Mouse (Mus musculus) thymus, adult 2 months (tissue): Measurements from ENCODE around the gene Cdyl. TPM values are rescaled to one million over a fixed set of nuclear protein-coding genes. Genes with fewer than 3 reads are reported as not detected.

Source experiments
- DNase-seq: peaks from one replicate; pipeline ENCODE4 v3.0.0; 2021
- H3K27ac ChIP-seq: fragments of 200-500 bp; 2 replicates; pipeline ENCODE4 v1.5.1; 2012; ENCODE audit warnings: low read length, control low read depth; ENCODE audit not compliant: control insufficient read depth, insufficient read depth
- H3K27me3 ChIP-seq: fragments of 200-500 bp; 2 replicates; pipeline ENCODE4 v1.6.1; 2012; ENCODE audit warnings: mild to moderate bottlenecking, low read length, moderate library complexity, mixed read lengths; ENCODE audit not compliant: control insufficient read depth, insufficient read depth
- H3K36me3 ChIP-seq: fragments of 200-500 bp; 2 replicates; pipeline ENCODE4 v1.6.1; 2012; ENCODE audit warnings: mild to moderate bottlenecking, low read length, moderate library complexity; ENCODE audit not compliant: control insufficient read depth, insufficient read depth
- H3K4me1 ChIP-seq: fragments of 200-500 bp; replicated peaks from 2 replicates; pipeline ENCODE4 v1.6.1; 2012; ENCODE audit warnings: low read length; ENCODE audit not compliant: control insufficient read depth, insufficient read depth
- H3K4me3 ChIP-seq: fragments of 200-500 bp; 2 replicates; pipeline ENCODE4 v1.5.1; 2012; ENCODE audit warnings: mild to moderate bottlenecking, low read length, control low read depth, moderate library complexity; ENCODE audit not compliant: control insufficient read depth, insufficient read depth
- CTCF ChIP-seq: fragments of 200-500 bp; IDR thresholded peaks from 2 replicates; pipeline ENCODE4 v1.5.1; 2012; ENCODE audit warnings: mild to moderate bottlenecking, control low read depth, low read length, moderate library complexity, borderline replicate concordance; ENCODE audit not compliant: control insufficient read depth, poor library complexity, insufficient read depth; ENCODE audit errors: extremely low read depth
- POLR2A ChIP-seq: fragments of 200-500 bp; IDR thresholded peaks from 2 replicates; pipeline ENCODE4 v1.6.1; 2012; ENCODE audit warnings: mild to moderate bottlenecking, low read length, control low read depth, moderate library complexity; ENCODE audit not compliant: control insufficient read depth, poor library complexity, insufficient read depth; ENCODE audit errors: extremely low read depth
- WGBS: fragments of 180-500 bp; shearing (Covaris S2); methylation state at CpG from one replicate; pipeline ENCODE4 v1.1.7; 2018; 5-methylcytosine and 5-hydroxymethylcytosine counted together
- polyA plus RNA-seq: library from polyadenylated mRNA; depleted of rRNA; stranded (reverse); fragments of >200 nt; gene quantifications from 2 replicates; pipeline ENCODE4 v1.2.3, GENCODE M21; 2012

The Cdyl gene
- polyA plus RNA-seq, 1 experiment = 6.1 TPM

GRCm38 (mm10) chr13:35624831-35625230 is 34.8 kb upstream of the Cdyl start:
- no peak for DNase-seq
- no peak overlapping the region for H3K27ac ChIP-seq
- TF ChIP-seq POLR2A (no peak), CTCF (no peak)
- H3K4me1 ChIP-seq = no peaks in the 10 kb centered on the region
- H3K36me3 ChIP-seq = no peaks in the 10 kb centered on the region
- no peak overlapping the region for H3K4me3 ChIP-seq
- no peaks in the 10 kb centered on the region for H3K27me3 ChIP-seq
- 93% methylated on average over 3 of the region's 3 CpGs for WGBS

- DNase-seq = no peak
- Histone ChIP-seq H3K27ac (no peak overlapping the region), H3K27me3 (no peaks in the 10 kb centered on the region), H3K36me3 (no peaks in the 10 kb centered on the region), H3K4me3 (no peak overlapping the region), H3K4me1 (no peaks in the 10 kb centered on the region)
- no peak for TF ChIP-seq POLR2A
- TF ChIP-seq CTCF = no peak
- 98% methylated on average over 3 of the region's 3 CpGs for WGBS
These were observed 34.1 kb upstream of the Cdyl start for GRCm38 (mm10) chr13:35625556-35625955.

- Histone ChIP-seq H3K27me3 (no peaks in the 10 kb centered on the region), H3K4me3 (no peak overlapping the region), H3K27ac (no peak overlapping the region), H3K4me1 (no peaks in the 10 kb centered on the region), H3K36me3 (no peaks in the 10 kb centered on the region)
- WGBS = 97% methylated on average over 1 of the region's 1 CpGs
- no peak for DNase-seq
- no peak for TF ChIP-seq CTCF
- no peak for TF ChIP-seq POLR2A
These were observed 32.3 kb upstream of the Cdyl start for GRCm38 (mm10) chr13:35627319-35627718.

GRCm38 (mm10) chr13:35647132-35647823 is 12.4 kb upstream of the Cdyl start:
- Histone ChIP-seq H3K36me3 (no peaks in the 10 kb centered on the region), H3K27ac (no peak overlapping the region), H3K4me3 (no peak overlapping the region), H3K27me3 (no peaks in the 10 kb centered on the region), H3K4me1 (no peaks in the 10 kb centered on the region)
- WGBS = 6% methylated on average over 1 of the region's 1 CpGs
- DNase-seq = no peak
- TF ChIP-seq CTCF = no peak
- TF ChIP-seq POLR2A = no peak

- 91% methylated on average over 11 of the region's 11 CpGs for WGBS
- Histone ChIP-seq H3K27me3 (no peaks in the 10 kb centered on the region), H3K4me3 (no peak overlapping the region), H3K36me3 (no peaks in the 10 kb centered on the region), H3K27ac (no peak overlapping the region), H3K4me1 (no peaks in the 10 kb centered on the region)
- DNase-seq = no peak
- TF ChIP-seq POLR2A = no peak
- TF ChIP-seq CTCF = no peak
These were observed 9.3 kb upstream of the Cdyl start for GRCm38 (mm10) chr13:35650284-35650872.

GRCm38 (mm10) chr13:35652851-35653250 is 6.8 kb upstream of the Cdyl start:
- DNase-seq = no peak
- Histone ChIP-seq H3K4me1 (no peaks in the 10 kb centered on the region), H3K36me3 (no peaks in the 10 kb centered on the region), H3K27me3 (no peaks in the 10 kb centered on the region), H3K4me3 (no peak overlapping the region), H3K27ac (no peak overlapping the region)
- TF ChIP-seq CTCF (no peak), POLR2A (no peak)
- 76% methylated on average over 4 of the region's 4 CpGs for WGBS
